Mouse (Mus musculus) embryonic facial prominence, embryonic 13.5 days (tissue): ENCODE measurements around the gene Angptl2. TPM values are rescaled to one million over a fixed set of nuclear protein-coding genes. Genes with fewer than 3 reads are reported as not detected.

Experiments
- ATAC-seq: fragments of 200-750 bp; cut with Nextera tagmentation; 2 replicates; pipeline ENCODE4 v1.8.0; 2017; ENCODE audit warnings: low read depth; ENCODE audit not compliant: insufficient number of reproducible peaks, insufficient read depth, low FRiP score, low TSS enrichment
- H3K27ac ChIP-seq: fragments of 300-500 bp; sonication (generic); 2 replicates; pipeline ENCODE4 v1.5.1; 2015; ENCODE audit warnings: moderate library complexity, mild to moderate bottlenecking, inconsistent platforms
- H3K27me3 ChIP-seq: fragments of 300-500 bp; sonication (generic); 2 replicates; pipeline ENCODE4 v1.6.1; 2015; ENCODE audit warnings: mild to moderate bottlenecking, inconsistent platforms
- H3K36me3 ChIP-seq: fragments of 300-500 bp; sonication (generic); 2 replicates; pipeline ENCODE4 v1.6.1; 2015; ENCODE audit warnings: mild to moderate bottlenecking, inconsistent platforms
- H3K4me1 ChIP-seq: fragments of 300-500 bp; sonication (generic); 2 replicates; pipeline ENCODE4 v1.6.1; 2015; ENCODE audit warnings: inconsistent platforms
- H3K4me2 ChIP-seq: fragments of 300-500 bp; sonication (generic); 2 replicates; pipeline ENCODE4 v1.6.1; 2015; ENCODE audit warnings: moderate library complexity, mild to moderate bottlenecking, inconsistent platforms
- H3K4me3 ChIP-seq: fragments of 300-500 bp; sonication (generic); 2 replicates; pipeline ENCODE4 v1.5.1; 2015; ENCODE audit warnings: mild to moderate bottlenecking, inconsistent platforms
- H3K9ac ChIP-seq: fragments of 300-500 bp; sonication (generic); 2 replicates; pipeline ENCODE4 v1.6.1; 2015; ENCODE audit warnings: mild to moderate bottlenecking, inconsistent platforms
- H3K9me3 ChIP-seq: fragments of 300-500 bp; sonication (generic); 2 replicates; pipeline ENCODE4 v1.6.1; 2016; ENCODE audit warnings: inconsistent platforms
- WGBS: fragments of 180-500 bp; shearing (Covaris S2); methylation state at CpG from one replicate; pipeline ENCODE4 v1.1.7; 2015; ENCODE audit warnings: mixed read lengths; 5-methylcytosine and 5-hydroxymethylcytosine counted together
- polyA plus RNA-seq: library from polyadenylated mRNA; unstranded; fragments of >200 nt; fragmentation: Nextera tagmentation; extraction: Ambion mirVana; gene quantifications from 2 replicates; pipeline ENCODE4 v1.2.1, GENCODE M21; 2015

Angptl2 gene
- polyA plus RNA-seq, 1 experiment from 2014 or later = 38.4 TPM

DNA sequence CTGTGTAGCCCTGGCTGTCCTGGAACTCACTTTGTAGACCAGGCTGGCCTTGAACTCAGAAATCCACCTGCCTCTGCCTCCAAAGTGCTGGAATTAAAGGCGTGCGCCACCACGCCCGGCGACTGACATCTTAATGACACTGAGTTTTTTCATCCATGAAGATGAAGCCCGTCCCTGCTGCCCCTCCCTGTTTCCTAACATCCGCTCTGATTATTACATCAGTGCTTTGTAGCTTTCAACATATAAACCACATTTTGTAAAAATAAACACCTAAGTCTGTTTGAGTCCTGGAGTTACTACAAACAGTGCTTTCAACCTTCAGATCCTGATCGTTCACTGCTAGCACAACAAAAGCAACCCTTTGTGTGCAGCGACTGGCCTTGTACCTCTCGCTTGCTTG lies 63.9 kb downstream of the Angptl2 start:
- Histone ChIP-seq H3K27ac (no peak overlapping the region), H3K4me1 (0 out of 2 replicates have a peak, but pooled peaks cover 2% of the 10 kb centered on the region), H3K4me3 (no peak overlapping the region), H3K36me3 (no peaks in the 10 kb centered on the region), H3K27me3 (no peaks in the 10 kb centered on the region), H3K9me3 (no peaks in the 10 kb centered on the region), H3K9ac (no peak overlapping the region), H3K4me2 (no peak overlapping the region)
- ATAC-seq = no peak
- WGBS = 87% methylated on average over 10 of the region's 10 CpGs

DNA sequence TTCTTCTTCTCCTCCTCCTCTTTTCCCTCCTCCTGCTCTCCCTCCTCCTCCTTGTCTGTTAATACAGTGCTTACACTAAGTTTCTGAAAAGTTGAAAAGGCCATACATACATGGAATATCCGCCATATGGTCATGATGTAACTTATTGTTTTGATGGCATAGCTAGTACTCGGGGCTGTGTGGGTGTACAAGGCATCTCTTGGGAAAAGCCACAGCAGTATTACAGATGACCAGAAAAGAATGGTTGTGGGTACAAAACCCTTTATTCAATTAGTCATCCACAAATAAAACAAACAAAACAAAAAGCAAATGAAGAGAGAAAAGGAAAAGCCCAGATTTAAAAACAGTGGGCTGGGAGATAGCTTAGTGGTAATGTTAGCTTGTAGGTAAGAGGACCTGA lies 64.7 kb downstream of the Angptl2 start:
- Histone ChIP-seq H3K9me3 (no peaks in the 10 kb centered on the region), H3K9ac (no peak overlapping the region), H3K4me3 (no peak overlapping the region), H3K27me3 (no peaks in the 10 kb centered on the region), H3K4me2 (no peak overlapping the region), H3K36me3 (no peaks in the 10 kb centered on the region), H3K27ac (no peak overlapping the region), H3K4me1 (0 out of 2 replicates have a peak, but pooled peaks cover 3% of the 10 kb centered on the region)
- 72% methylated on average over 2 of the region's 2 CpGs for WGBS
- ATAC-seq = no peak

DNA sequence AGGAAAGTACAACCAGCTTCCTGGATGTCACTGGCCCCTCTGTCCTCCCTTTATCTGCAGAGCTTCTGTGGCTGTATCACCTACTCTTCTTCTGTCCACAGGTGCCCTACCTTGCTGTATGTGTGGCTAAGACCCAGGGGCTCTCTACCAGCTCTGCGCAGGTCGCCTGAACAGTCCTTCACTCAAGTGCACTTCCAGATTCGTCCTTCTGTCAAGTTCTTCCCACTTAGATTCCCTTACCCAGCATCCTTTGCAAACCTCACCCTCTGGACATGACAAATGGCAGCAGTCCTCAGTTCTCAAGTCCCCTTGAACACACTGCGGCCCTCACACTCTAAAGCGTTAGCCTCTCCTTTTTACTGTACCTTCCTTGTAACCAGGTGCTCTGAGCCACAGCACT lies 65.9 kb downstream of the Angptl2 start:
- Histone ChIP-seq H3K9me3 (no peaks in the 10 kb centered on the region), H3K4me1 (0 out of 2 replicates have a peak, but pooled peaks cover 3% of the 10 kb centered on the region), H3K9ac (no peak overlapping the region), H3K4me3 (no peak overlapping the region), H3K27ac (no peak overlapping the region), H3K27me3 (no peaks in the 10 kb centered on the region), H3K4me2 (no peak overlapping the region), H3K36me3 (no peaks in the 10 kb centered on the region)
- WGBS = 88% methylated on average over 5 of the region's 5 CpGs
- ATAC-seq = no peak

DNA sequence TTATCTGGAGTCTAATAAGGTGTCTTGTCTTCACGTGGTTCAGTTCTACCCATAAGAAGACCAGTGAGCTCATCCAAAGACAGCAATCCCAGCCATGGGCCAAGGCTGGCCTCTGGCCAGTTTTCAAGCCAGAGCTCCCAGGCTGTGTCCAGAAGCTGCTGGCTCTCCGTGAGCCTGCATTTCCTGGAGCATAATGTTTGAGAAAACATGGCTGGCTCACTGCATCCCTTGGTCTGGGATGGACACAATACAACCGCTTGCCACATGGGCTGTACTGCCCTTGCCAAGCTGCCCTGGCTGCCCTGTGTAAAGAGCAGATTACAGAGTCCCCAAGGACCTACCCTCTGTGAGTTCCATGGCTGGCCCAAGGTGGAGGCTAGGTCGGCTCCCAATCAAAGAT lies 67.0 kb downstream of the Angptl2 start:
- H3K4me2 ChIP-seq = no peak overlapping the region
- no peak overlapping the region for H3K4me3 ChIP-seq
- 63% methylated on average over 4 of the region's 4 CpGs for WGBS
- H3K27ac ChIP-seq = no peak overlapping the region
- H3K9ac ChIP-seq = no peak overlapping the region
- H3K4me1 ChIP-seq = 0 out of 2 replicates have a peak, but pooled peaks cover 3% of the 10 kb centered on the region
- H3K9me3 ChIP-seq = peaks cover 5% of the 10 kb centered on the region; the same call in 1 of the 2 replicates
- ATAC-seq = no peak
- no peaks in the 10 kb centered on the region for H3K27me3 ChIP-seq
- H3K36me3 ChIP-seq = no peaks in the 10 kb centered on the region

DNA sequence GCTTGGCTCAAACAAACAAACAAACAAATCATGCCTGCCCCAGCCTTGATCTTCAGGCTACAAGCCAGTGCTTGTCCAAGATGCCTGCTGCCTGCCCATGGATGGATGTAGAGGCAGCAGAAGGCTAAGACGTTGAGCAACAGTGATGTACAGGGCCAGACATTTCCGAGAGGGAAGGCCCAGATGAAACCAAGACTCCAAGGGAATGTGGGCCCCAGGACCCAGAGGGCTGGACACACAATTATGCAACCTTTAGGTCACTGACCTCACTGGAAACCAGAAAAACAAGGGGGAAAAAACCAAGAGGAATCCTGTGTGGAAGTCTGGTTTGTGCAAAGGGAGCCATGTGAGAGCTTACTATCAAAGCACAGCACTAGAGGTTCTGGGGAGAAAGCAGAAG lies 67.8 kb downstream of the Angptl2 start:
- H3K4me2 ChIP-seq = no peak overlapping the region
- WGBS = 59% methylated on average over 2 of the region's 2 CpGs
- H3K36me3 ChIP-seq = no peaks in the 10 kb centered on the region
- H3K27ac ChIP-seq = no peak overlapping the region
- no peak for ATAC-seq
- 0 out of 2 replicates have a peak, but pooled peaks cover 3% of the 10 kb centered on the region for H3K4me1 ChIP-seq
- no peak overlapping the region for H3K4me3 ChIP-seq
- H3K9ac ChIP-seq = no peak overlapping the region
- H3K9me3 ChIP-seq = peaks cover 8% of the 10 kb centered on the region; the same call in 1 of the 2 replicates
- H3K27me3 ChIP-seq = no peaks in the 10 kb centered on the region

DNA sequence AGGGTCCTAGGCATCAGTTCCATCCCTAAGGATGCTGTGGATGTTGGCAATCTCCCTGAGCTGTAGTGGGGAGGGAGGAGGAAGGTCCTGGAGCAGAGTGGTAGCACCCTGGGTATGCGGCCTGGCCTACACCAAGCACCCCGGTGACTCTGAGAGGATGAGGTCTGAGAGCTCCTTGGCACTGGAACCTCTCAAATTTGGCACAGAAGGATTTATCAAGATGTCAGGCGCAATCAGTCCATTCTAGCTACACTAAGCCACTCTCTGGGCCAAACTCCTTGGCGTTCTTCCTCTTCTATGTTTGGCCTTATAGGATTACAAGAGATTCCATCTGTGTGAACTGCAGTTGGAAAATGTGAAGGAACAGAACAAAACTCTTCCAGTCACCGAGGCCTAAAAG lies 73.0 kb downstream of the Angptl2 start:
- Histone ChIP-seq H3K36me3 (no peaks in the 10 kb centered on the region), H3K4me2 (no peak overlapping the region), H3K9me3 (peaks cover 8% of the 10 kb centered on the region; the same call in 1 of the 2 replicates), H3K27me3 (no peaks in the 10 kb centered on the region), H3K9ac (no peak overlapping the region), H3K4me3 (no peak overlapping the region), H3K27ac (no peak overlapping the region), H3K4me1 (0 out of 2 replicates have a peak, but pooled peaks cover 3% of the 10 kb centered on the region)
- no peak for ATAC-seq
- WGBS = 83% methylated on average over 5 of the region's 5 CpGs

DNA sequence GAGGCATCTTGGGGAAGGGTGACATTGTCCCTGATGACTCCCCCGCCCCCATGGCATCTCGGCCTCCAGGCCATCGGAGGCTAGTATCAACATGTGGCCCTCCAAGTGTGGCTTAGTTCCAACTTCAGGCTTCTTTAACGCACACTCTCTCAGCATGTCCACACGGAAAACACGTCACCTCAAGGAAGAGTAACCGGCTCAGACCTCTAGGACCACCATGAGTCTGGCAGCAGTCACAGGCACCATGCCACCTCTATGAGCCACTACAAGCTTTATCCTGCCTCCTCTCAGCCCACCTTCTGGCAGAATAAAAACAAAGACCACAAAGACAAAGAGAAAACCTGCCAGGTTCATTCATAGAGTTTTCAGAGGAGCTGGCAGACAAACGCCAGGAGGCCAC lies 74.6 kb downstream of the Angptl2 start:
- Histone ChIP-seq H3K36me3 (no peaks in the 10 kb centered on the region), H3K9ac (no peak overlapping the region), H3K9me3 (peaks cover 8% of the 10 kb centered on the region; the same call in 1 of the 2 replicates), H3K27me3 (no peaks in the 10 kb centered on the region), H3K27ac (no peak overlapping the region), H3K4me2 (no peak overlapping the region), H3K4me3 (no peak overlapping the region), H3K4me1 (no peaks in the 10 kb centered on the region)
- WGBS = 79% methylated on average over 8 of the region's 8 CpGs
- ATAC-seq = no peak

DNA sequence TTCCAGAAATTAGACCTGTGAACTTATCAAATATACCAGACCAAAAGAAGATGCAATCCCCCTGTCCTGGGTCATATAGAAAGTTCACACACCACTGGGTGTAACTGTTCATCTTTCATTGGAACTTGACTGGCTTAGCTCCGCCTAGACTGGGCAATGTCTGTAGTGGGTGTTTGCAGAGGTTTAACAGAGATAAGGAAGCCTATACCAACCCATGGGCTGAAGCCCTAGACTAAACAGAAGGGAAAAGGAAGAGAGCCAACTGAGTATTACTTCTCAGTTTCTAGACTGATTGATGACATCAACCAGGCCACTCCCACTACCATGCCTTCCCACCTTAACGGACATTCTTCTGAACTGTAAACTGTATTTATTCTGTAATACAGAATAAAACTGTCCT lies 76.2 kb downstream of the Angptl2 start:
- no peak for ATAC-seq

DNA sequence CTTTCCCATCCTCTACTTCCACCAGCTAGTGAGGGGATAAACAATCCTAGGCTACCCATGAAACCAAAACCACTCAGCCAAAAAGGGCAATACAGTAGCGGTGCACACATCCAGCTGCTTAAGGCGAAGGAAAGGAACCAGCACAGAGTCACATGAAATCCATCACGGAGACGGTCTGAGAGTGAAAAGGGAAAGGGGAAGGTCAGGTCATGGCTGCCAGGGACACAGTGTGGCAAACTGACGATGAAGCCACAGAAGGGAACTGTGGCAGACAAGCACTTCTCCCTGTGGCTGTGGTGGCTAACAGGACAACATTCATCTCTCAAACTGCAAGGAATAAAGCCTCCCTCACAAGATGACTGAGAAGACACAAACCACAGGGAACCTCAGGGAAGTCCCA lies 79.2 kb downstream of the Angptl2 start:
- Histone ChIP-seq H3K4me3 (no peak overlapping the region), H3K36me3 (no peaks in the 10 kb centered on the region), H3K4me2 (no peak overlapping the region), H3K9me3 (0 out of 2 replicates have a peak, but pooled peaks cover 3% of the 10 kb centered on the region), H3K4me1 (peaks cover 6% of the 10 kb centered on the region), H3K27me3 (no peaks in the 10 kb centered on the region), H3K9ac (no peak overlapping the region), H3K27ac (no peak overlapping the region)
- ATAC-seq = no peak
- 75% methylated on average over 5 of the region's 5 CpGs for WGBS

More for the DNA sequence above, 76.2 kb downstream of the Angptl2 start:
- no peaks in the 10 kb centered on the region for H3K4me1 ChIP-seq
- no peak overlapping the region for H3K9ac ChIP-seq
- 83% methylated on average over 2 of the region's 2 CpGs for WGBS
- no peaks in the 10 kb centered on the region for H3K27me3 ChIP-seq
- H3K4me3 ChIP-seq = no peak overlapping the region
- H3K4me2 ChIP-seq = no peak overlapping the region
- no peaks in the 10 kb centered on the region for H3K36me3 ChIP-seq
- peaks cover 11% of the 10 kb centered on the region; the same call in 1 of the 2 replicates for H3K9me3 ChIP-seq
- no peak overlapping the region for H3K27ac ChIP-seq

Other genes starting within 250 kb of the Angptl2 start
- gene Slc2a8, start 234.0 kb upstream of the Angptl2 start, polyA plus RNA-seq = 24.6 and 25.8 TPM in 2 replicates
- 11.2 and 13.5 TPM in 2 replicates for gene Garnl3, start 84.4 kb upstream of the Angptl2 start, polyA plus RNA-seq
- gene Ralgps1, start 155.4 kb downstream of the Angptl2 start, polyA plus RNA-seq = 4.0 and 4.9 TPM in 2 replicates
- gene Zbtb34, start 215.3 kb downstream of the Angptl2 start, polyA plus RNA-seq = 7.6 and 9.4 TPM in 2 replicates